Mouse (Mus musculus) cerebellum, postnatal 36 days (tissue): ENCODE measurements around the gene Ralgds.
"Not testable (repeated sequence)": the region's sequence is repeated elsewhere in the genome, so short reads cannot be mapped to it uniquely, and the experiment has no call there.

Experiments used
- DNase-seq, 2 experiments: peaks; one replicate each; pipeline ENCODE4 v3.0.0; 2021 to 2022; ENCODE audit warnings: mixed read lengths in 2 of 2

Gene Ralgds

DNA sequence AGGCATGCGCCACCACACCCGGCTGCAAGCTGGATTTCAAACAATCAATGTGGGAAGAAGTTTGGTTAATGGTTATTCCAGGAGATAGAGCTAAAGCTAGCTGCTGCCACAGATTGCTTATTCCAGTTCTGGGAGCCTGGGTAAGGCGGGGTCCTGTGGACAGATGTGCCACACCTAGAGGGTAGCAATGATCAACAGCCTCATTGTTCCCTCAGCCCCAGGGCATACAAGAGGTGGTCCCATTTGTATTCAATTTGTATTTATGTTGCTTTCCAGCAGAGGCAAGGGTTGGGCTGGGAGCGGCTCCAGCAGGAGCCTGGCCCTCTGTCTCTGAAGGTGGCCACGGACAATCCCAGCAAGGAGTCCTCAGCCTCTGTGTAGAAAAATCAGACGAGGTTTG is 6.6 kb upstream of the Ralgds start:
- DNase-seq = no peak

DNA sequence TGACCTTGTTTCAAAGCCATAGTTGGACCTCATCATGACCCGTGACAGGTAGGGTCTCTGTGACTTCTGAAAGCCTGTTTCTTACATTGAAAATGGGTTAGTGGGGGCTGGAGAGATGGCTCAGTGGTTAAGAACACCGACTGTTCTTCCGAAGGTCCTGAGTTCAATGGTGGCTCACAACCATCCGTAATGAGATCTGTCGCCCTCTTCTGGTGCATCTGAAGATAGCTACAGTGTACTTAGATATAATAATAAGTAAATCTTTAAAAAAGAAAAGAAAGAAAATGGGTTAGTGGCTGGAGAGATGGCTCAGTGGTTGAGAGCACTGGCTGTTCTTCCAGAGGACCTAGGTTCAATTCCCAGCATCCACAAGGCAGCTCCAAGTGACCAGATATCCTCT is 1.3 kb upstream of the Ralgds start:
- not testable (repeated sequence) for DNase-seq

DNA sequence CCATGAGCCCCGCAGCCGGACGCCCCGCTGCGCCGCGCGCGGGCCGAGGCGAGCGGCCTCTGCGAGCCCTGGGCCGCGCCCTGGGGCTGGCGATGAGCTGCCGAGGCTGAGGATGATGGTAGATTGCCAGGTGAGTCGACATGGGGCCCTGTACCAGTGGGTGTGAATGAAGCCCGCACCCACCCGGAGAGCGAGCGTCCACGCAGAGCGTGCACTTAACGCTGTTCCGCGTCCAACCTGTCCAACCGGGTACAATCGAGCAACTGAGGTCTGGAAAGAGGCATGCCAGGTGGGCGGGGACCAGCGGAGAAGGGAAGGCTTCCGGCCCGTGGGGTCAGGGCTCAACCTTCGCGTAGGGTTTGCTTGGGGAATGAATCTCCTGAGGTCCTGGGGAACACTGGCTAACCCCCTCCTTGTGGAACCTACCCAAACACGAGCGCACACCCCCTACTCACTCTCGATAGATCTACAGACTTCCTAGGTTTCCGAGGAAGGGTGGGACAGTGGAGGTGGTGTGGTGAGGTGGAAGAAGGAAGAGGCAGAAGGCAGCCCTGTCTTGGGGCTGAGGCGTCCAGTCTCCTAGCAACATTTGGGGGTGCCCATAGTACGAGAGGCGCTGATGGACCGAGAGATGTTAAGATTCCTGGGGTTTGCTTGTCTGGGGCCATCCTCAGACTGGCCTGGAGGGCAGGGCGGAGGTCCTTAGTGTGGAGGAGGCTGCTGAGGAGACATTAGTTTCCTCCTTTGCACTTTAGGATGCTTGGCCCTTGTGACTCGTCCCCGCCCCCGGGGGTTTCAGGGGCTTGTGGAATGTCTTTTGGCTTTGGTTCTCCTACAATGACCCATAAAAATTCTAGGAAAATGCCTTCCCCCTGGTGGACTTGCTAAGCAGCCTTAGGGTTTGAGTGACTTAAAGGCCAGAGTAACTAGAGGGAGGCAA is 776 bp downstream of the Ralgds start:
- peak; percentile 43 to 56 for DNase-seq

DNA sequence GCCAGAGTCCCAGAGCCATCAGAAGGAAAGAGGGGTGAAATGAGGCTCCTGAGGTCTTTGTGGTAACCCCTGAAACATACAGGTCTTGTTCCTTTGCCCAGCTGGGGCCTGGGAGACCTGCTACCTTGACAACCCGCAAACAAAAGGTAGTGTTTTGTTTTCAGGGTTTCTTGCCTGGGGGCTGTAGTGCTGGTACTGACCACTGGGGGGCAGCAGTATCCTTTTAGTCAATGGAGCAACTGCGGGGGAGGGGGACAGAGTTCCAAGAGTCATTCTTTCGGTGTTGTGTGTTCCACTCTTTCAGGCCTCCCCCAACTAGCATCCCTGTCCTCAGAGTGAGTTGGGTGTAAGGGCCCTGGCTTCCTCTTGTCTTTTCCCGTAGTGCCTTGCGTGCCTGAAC is 1.6 kb downstream of the Ralgds start:
- peak; percentile 91 to 94 for DNase-seq

DNA sequence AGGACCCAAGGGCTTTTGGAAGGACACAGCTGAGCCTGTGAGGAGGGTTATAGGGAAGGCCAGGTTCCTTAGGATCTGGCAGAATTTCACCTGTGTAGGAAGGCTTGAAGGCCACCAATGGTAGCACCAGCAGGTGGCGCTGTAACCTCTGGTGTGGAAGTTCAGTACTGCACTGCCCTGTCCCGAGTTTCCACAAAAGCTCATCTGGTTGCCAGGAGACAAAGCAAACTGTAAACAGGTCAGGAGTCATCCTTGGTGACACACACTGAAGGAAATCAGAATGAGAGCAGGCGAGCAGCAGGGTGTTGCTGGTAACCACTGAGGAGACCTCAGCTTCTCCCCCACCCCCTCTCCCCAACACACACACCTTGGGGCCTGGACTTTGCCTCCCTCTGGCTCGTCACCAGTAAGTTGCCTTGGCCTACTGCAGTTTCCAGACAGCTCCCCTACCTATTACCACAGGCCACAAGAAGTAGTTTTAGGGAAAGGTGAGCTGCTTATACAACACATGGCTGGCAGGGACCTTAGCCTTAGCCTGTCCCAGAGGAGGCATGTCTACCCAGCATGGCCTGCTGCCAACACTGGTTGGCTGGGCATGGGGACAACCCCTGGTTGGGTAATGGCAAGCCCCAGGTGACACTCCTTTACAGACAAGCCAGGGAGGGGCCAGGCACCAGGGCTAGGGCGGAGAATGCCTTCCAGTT is 4.4 kb downstream of the Ralgds start:
- DNase-seq = peak; percentile 81 to 83

DNA sequence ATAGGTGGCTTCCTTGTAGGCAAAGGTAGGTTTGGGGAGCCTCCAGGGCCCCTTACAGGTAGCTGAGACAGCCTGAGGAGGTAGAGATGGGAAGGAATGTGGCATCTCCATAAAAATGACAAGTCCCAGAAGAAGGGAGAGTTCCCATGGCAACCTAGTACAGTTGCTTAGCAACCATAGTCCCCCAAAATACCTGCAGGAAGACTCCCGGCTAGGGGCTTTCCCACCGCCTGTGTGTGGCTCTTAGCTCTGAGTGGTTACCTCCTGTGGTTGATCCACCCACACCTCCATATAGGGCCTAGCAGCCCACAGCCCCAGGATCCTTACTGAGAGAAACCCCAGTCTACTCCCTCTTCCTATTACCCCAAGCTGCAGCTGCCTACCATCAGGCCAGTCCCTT is 5.3 kb downstream of the Ralgds start:
- DNase-seq = no peak

DNA sequence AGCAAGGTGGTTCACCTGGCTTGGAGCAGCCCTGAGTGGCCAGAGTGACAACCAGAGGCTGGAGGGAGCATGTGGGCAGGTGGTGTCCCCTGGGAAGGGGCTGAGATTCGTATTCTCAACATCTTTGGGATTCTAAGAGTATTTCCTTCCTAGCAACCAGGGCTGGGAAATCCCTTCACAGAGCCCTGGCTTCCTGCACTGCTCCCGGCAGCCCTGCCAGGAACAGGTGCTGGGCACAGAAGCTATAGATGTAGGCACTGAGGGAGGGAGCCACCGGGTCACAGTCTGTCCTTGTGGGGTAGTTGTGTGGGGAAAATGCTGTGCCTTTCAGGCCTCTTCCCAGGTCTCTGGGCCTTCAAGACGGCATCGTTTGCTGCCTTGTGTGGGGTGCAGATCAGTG is 7.7 kb downstream of the Ralgds start:
- DNase-seq = peak; percentile 66 to 75

DNA sequence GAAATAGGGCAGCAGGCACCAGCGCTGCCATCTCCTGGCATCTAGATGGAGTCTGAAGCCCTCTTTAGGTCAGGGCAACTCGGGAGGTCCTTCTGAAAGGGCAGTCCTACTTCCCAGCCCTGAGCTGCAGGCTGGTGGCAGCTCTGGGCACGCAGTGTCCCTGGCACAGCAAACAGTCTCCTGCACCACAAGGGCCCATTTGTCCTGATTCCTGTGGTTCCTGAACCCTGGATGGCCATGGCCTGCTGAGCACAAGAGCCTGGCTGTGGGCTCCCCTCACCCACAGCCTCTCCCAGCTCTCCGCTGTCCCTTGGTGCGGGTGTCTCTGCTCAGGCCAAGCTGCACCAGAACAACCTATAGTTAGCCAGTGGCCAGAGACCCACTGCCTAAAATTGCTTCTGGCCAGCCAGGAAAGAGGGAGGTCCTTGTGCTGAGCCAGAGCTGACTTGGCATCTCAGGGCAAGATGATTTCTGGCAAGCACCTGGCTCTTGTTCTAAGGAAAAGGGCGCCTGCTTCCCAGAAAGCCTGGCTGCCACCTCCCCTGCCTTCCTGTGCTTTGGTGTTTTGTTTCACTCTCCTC is 8.7 kb downstream of the Ralgds start:
- peak; percentile 44 to 56 for DNase-seq

DNA sequence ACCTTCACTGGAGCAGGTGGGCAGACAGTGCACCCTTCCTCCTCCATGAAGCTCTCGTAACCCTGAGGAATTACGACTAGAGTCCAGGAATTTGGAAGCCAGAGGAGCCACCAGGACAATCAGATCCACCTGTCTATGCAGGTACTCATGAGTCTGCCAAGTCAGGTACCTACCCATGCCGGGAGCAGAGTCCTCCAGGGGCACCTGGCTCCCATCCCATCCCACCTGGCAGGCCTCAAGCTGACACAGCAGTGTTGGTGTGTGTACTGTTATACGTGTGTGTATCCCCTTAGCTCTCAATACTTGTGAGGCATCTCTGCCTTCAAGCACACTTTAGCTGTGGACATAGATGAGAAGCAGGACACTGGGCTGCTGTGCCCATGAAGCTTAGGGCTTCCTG is 9.2 kb downstream of the Ralgds start:
- peak; percentile 46 to 56 for DNase-seq

DNA sequence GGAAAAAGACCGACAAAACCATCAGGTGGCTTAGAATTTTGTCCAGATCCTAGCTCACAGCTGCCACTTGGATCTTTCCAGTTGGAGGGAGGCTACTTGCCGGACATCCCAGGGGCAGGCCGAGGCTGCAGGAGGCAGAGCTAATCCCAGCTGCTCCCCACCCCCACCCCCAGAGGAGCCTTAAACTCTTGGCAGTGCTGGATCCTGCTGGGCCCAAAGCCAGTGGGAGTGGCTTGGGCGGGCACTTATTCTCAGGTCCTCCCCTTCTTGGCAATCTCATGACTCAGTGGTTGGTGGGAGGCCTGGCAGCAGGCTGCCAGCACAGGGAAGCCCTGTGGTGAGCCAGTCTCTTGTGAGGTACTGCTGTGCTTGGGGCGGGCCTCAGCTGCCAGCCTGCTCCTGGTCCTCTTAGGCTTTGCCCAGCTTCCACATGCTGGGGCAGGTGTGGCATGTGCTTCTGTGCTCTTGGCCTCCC is 10.8 kb downstream of the Ralgds start:
- DNase-seq = peak; percentile 79 to 82

DNA sequence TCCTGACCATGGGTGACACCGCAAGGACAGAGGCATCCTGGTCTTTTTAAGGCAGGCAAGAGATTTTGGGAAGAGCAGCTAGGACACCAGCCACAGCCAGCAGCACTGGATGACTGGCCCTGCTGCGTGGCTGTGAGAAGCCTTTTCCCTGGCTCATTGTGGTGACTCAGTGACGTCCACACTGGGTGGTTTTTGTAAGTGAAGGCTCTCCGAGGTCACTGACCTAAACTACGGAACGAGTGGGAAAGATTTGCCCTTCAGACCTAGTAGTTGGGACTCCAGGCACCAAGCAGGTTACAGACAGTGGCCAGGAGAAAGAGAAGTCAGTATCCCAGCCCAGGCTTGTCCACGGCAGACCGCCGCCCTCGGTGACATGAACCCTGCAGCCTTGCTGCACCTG is 11.5 kb downstream of the Ralgds start:
- DNase-seq = peak; percentile 9 to 15

DNA sequence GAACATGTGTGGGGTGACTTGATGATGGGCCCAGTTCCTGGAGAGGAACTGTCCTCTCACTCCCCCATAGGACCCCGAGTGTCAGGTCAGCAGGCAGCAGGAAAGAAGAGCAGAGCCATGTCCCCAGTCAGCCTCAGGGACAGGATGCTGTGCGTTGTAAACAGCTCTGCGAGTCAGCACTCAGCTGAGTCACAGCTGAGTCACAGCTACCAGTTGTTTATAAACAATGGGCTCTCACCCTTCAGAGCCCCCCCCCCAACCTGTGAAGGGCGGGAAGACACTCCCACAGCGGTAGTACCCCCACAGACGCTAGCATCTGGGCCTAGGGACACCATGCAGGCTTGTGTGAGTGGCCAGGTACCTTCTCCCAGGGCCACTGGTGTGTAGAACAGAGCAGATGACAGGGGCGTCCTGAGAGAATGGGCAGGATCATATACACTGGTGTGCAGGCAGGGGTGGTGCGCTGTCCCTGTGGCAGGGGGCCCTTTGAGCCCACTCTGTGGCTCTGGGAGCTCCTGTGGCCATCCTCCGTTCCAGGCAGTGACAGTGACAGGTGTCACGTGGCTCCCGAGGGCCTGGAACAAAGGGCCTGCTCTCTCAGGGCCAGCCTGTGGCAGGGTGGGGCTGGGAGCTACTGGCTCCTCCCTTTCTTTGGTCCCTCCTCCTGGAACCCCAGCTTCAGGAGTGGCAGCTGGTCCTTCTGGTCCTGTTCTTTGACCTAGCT is 12.5 kb downstream of the Ralgds start:
- DNase-seq = peak; percentile 49 to 62

DNA sequence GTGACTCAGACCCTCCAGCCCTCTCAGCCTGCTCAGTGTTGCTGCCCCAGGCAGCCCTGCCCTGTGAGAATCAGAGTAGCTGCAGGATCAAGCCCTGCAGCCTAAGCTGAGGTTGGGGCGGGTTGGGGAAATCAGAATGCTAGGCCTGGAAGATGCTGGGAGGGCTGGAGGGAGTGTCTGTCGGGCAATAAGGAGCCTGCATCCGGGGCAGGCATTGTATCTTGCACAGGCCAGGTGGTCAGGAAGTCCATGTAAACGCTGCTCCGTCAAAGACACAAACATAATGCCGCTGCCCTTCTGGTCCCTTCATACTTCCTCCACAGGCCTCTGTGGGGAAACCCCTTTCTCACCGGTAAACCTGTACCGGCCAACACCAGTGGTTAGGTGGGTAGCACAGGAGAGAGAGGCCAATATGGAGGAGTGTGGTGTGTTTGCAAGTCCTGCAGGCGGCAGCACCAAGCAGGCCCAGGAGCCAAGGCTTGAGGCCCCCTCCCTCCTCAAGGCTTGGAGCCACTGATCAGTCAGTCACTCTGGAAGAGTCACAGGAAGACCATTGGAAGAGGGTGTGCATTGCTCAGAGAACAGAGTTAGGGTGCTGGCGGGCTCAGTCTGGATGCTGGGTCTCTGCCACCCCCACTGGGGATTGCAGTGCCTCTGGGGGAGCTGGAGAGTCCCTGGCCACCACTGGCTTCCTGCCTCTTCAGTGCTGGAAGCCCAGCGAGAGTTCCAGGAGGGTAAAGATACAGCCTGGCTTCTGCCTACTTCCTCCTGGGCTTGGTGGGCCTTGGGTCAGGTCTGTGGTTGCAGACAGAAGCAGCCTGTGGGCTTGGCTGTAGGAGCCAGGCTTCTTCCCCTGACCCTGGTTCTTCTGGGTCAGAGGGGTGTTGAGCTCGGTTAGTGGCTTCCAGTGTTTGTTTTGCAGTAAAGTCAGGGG is 13.3 kb downstream of the Ralgds start:
- DNase-seq = peak; percentile 16 to 24

DNA sequence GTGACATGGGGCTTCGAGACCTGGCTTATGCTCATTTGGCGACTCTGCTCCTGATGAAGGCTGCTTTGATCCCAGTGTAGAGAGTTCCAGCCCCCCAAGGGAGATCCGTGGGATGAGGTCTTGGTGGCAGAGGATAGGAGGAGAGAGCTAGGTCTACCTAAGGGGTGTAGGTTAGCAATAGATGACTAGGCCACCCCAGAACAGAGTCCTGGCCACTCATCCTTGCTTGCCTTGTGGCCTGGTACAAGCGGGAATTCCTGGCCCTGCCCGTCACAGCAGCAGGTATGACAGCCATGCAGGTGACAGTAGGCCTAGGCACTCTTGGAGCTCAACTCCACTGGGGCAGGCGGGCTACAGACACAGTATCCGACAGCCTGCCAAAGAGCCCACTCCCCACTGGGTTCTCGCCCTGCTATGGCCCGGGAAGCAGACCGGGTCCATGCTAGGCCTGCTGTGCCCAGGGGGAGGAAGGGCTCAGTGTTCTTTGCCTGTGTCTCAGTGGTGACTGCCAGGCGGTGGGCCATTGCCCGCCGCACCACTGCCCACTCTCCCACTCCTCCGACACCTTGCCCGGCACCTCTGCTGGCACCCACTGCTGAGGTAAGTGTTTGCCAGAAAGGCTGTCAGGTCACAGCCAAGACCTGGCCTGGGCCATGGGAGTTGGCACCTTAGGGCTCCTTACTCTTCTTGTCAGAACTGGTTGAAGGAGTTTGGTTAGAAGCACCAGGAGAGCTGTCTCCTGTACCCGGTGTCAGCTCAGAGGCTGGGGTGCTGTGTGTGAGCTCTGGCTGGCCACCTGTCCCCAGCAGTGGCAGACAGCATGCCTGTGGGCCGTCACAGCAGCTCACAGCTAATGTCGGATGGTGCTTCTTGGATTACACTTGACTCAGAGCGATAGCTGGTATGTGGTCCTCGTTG is 14.8 kb downstream of the Ralgds start:
- peak; percentile 20 to 47 for DNase-seq

DNA sequence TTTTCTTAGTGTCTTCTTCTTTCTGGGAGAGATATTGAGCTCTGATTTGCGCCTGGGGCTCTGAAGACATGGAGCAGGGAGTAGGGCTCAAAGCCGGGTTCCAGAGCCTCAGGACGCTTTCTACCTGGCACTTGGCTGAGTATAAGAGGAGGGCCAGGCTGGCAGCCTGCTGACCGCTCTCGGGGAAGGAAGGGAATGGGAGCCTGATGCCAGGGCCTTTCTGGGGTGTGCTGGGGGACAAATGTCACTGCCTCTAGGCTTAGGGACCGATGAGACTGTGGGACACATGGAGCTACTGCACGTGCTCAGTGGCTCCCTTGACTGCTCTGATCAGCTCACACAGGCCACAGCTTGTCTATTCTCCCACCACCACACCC is 15.4 kb downstream of the Ralgds start:
- peak in 1 of 2 experiments; percentile 36 for DNase-seq

DNA sequence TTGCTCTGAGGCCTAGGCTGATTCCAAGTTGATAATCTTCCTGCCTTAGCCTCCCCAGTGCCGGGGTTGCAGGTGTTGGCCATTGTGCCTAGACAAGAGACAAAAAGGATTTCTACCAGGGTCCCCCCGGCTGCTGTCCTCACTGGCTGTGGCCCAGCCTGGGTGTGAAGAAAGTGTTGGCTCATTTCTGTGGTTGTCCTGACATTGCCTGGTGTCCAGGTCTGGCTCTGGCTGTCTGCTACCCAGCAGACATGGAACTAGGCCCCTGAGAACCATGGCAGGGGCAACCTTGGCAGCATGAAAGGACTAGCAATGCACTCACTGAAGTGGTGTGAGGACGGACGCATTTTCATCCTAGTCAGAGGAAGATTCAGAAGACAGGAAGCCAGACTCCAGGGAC is 16.9 kb downstream of the Ralgds start:
- DNase-seq = no peak

DNA sequence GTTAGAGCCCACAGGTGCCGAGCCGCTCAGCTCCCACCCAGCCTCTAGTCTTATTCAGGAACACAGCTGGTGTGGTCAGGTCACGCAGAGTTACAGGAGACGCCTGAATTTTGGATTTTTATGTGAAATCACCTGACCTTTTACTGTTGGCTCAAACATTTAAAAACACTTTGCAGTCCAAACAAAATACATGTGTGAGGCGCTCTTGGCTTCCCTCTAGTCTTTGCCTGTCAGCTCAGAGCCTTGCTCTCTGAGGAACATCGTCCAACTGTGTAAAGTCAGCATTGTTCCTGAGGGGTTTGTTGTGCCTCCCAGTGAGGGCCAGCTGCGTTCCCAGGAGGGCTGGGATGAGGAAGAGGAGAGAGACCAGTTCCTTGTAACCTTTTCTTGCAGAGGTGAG is 17.4 kb downstream of the Ralgds start:
- no peak for DNase-seq

DNA sequence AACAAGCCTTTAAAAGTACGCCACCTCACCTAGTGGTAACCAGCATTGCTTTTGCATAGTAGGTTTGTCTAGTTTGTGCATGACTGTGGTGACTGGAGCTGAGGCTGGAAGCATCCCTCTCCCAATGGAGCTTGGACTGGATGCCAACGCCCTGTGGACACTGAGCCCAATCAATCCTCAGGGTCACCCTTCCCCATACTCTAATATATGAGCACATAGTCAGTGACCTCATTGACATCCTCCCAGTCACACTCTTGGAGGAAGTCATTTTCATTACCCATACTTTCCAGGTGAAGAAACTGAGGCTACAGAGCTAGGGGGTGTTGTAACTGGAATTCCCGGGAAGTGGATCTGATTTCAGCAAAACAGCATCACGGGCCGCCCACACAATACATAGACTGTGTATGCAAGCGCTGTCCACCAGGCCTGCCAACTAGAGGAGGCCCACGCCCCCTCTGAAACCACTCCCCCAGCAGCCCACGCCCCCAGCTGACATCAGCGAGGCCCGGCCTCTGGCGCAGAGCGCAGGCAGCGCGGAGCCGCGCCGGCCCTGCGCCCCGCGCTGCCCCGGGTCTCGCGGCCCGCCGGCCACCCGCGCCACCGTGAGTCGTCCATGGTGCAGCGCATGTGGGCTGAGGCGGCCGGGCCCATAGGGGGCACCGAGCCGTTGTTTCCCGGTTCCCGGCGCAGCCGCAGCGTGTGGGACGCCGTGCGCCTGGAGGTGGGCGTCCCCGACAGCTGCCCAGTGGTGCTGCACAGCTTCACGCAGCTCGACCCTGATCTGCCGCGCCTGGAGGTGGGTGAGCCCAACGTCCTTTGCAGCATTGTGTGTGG is 20.2 kb downstream of the Ralgds start:
- peak; percentile 78 to 85 for DNase-seq

DNA sequence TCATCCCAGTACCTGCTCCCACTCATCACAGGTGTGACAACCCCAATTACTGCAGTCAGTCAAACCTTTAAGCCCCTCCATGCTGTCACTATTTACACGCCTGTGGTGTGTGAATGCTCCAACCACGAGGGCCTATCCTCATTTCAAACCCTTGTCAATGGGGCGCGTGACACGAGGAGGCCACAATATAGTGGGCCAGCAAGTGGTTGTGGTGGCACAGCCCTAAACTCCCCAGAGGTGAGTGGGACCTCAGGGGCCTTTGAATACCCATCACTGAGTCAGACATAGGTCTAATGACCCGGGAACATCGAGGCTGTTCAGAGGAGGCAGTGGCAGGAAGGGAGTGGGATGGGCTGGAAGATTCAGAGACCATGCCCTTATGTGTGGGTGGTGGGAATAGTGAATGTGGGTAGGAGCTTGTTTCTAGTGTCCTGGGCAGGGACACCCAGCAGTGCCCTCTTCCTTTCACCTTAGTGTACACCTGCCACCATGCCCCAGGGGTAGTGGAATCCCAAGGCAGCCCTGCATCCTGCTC is 21.0 kb downstream of the Ralgds start:
- DNase-seq = peak in 1 of 2 experiments; percentile 45
